Mouse (Mus musculus): ENCODE measurements around the gene Spaca4. TPM values are rescaled to one million over a fixed set of nuclear protein-coding genes. Genes with fewer than 3 reads are reported as not detected.

The Spaca4 gene
- total RNA-seq, 2 experiments from 2014 or later = not detected

GRCm38 (mm10) chr7:45701607-45702006 is 24.0 kb downstream of the Spaca4 start:
- intact Hi-C loops (cut with DNase I) = no loop called here
- DNase-seq = peak in 1 of 2 experiments; percentile 6

- DNase-seq = no peak
- intact Hi-C loops (cut with DNase I) = no loop called here
Measured at GRCm38 (mm10) chr7:45701072-45701471, 24.5 kb downstream of the Spaca4 start.

- intact Hi-C loops (cut with DNase I) = no loop called here
- peak; percentile 87 to 90 for DNase-seq
Measured at GRCm38 (mm10) chr7:45700301-45701015, 25.2 kb downstream of the Spaca4 start.

- DNase-seq = peak in 1 of 2 experiments; percentile 34
Measured at GRCm38 (mm10) chr7:45699523-45700141, 26.0 kb downstream of the Spaca4 start, which contains the start of gene Car11. Car11 (plus strand) TSS chr7:45699843.

GRCm38 (mm10) chr7:45697894-45698293 is 27.7 kb downstream of the Spaca4 start:
- peak in 1 of 2 experiments; percentile 5 for DNase-seq

More at GRCm38 (mm10) chr7:45699523-45700141, 26.0 kb downstream of the Spaca4 start, which contains the start of gene Car11:
- intact Hi-C loops (cut with DNase I) = no loop called here

GRCm38 (mm10) chr7:45695098-45695497 is 30.5 kb downstream of the Spaca4 start:
- no peak for DNase-seq
- intact Hi-C loops (cut with DNase I) = no loop called here

More at GRCm38 (mm10) chr7:45697894-45698293, 27.7 kb downstream of the Spaca4 start:
- intact Hi-C loops (cut with DNase I) = no loop called here

- no peak for DNase-seq
- intact Hi-C loops (cut with DNase I) = no loop called here
Measured at GRCm38 (mm10) chr7:45693921-45694591, 31.6 kb downstream of the Spaca4 start, which contains the start of gene Sec1. Sec1 (minus strand) TSS chr7:45694402.

GRCm38 (mm10) chr7:45692364-45692763 is 33.2 kb downstream of the Spaca4 start:
- no peak for DNase-seq
- intact Hi-C loops (cut with DNase I) = no loop called here

- intact Hi-C loops (cut with DNase I) = no loop called here
- DNase-seq = no peak
Measured at GRCm38 (mm10) chr7:45689800-45690199, 35.8 kb downstream of the Spaca4 start.

- intact Hi-C loops (cut with DNase I) = no loop called here
- no peak for DNase-seq
Measured at GRCm38 (mm10) chr7:45689099-45689498, 36.5 kb downstream of the Spaca4 start.

- intact Hi-C loops (cut with DNase I) = no loop called here
Measured at GRCm38 (mm10) chr7:45686841-45687240, 38.8 kb downstream of the Spaca4 start.

GRCm38 (mm10) chr7:45685811-45686210 is 39.8 kb downstream of the Spaca4 start:
- intact Hi-C loops (cut with DNase I) = no loop called here
- DNase-seq = no peak

More at GRCm38 (mm10) chr7:45686841-45687240, 38.8 kb downstream of the Spaca4 start:
- no peak for DNase-seq

GRCm38 (mm10) chr7:45683396-45684050 is 42.1 kb downstream of the Spaca4 start, which contains the start of gene Ntn5:
Ntn5 (plus strand) TSS chr7:45684022.
- DNase-seq = no peak
- intact Hi-C loops (cut with DNase I) = loop anchor here (2.0 kb wide), 1 partner anchor 43 kb away; no protein-coding TSS in a partner anchor

GRCm38 (mm10) chr7:45682144-45683126 is 43.2 kb downstream of the Spaca4 start:
- intact Hi-C loops (cut with DNase I) = loop anchor here (1.0 to 2.0 kb wide), 2 partner anchors 42 to 89 kb away; no protein-coding TSS in a partner anchor
- peak; percentile 91 to 95 for DNase-seq

- intact Hi-C loops (cut with DNase I) = loop anchor here (2.0 kb wide), 1 partner anchor 52 kb away; no protein-coding TSS in a partner anchor
- DNase-seq = peak; percentile 80 to 86
Measured at GRCm38 (mm10) chr7:45681046-45681736, 44.4 kb downstream of the Spaca4 start.

- intact Hi-C loops (cut with DNase I) = loop anchor here (2.0 kb wide), 1 partner anchor 51 kb away; no protein-coding TSS in a partner anchor
- peak; percentile 72 to 81 for DNase-seq
Measured at GRCm38 (mm10) chr7:45679966-45680621, 45.5 kb downstream of the Spaca4 start.

GRCm38 (mm10) chr7:45678513-45678912 is 47.1 kb downstream of the Spaca4 start:
- DNase-seq = no peak
- intact Hi-C loops (cut with DNase I) = no loop called here
